Mouse (Mus musculus) c-Kit-positive CD71-negative TER-119-negative erythroid progenitor cells, embryonic 14.5 days (primary cell): Measurements from ENCODE around the gene Ccdc137.
"Not testable (repeated sequence)": the region's sequence is repeated elsewhere in the genome, so short reads cannot be mapped to it uniquely, and the experiment has no call there.

Experiments
- DNase-seq: peaks from one replicate; pipeline ENCODE4 v3.0.0-alpha.2; 2013; ENCODE audit warnings: low read depth

The Ccdc137 gene

GRCm38 (mm10) chr11:120457772-120458751 is at the start of gene Ccdc137, which contains the start of gene Oxld1:
TSS of gene Ccdc137 (plus strand) at chr11:120458115.
TSS of gene Oxld1 (minus strand) at chr11:120458068.
- peak; percentile 71 for DNase-seq

- DNase-seq = not testable (repeated sequence)
Measured at GRCm38 (mm10) chr11:120413621-120414020, 44.3 kb upstream of the Ccdc137 start.

- DNase-seq = no peak
Measured at GRCm38 (mm10) chr11:120417852-120418251, 40.1 kb upstream of the Ccdc137 start.

GRCm38 (mm10) chr11:120418592-120418991 is 39.3 kb upstream of the Ccdc137 start:
- no peak for DNase-seq

GRCm38 (mm10) chr11:120422651-120423568 is 35.0 kb upstream of the Ccdc137 start:
- DNase-seq = no peak

GRCm38 (mm10) chr11:120423569-120424295 is 34.2 kb upstream of the Ccdc137 start:
- DNase-seq = no peak

- DNase-seq = no peak
Measured at GRCm38 (mm10) chr11:120426727-120427126, 31.2 kb upstream of the Ccdc137 start.

GRCm38 (mm10) chr11:120437152-120437856 is 20.6 kb upstream of the Ccdc137 start, which contains the start of gene Nploc4:
TSS of gene Nploc4 (minus strand) at chr11:120437708.
- DNase-seq = peak; percentile 73

GRCm38 (mm10) chr11:120437857-120438385 is 20.0 kb upstream of the Ccdc137 start:
- DNase-seq = no peak

GRCm38 (mm10) chr11:120442344-120442743 is 15.6 kb upstream of the Ccdc137 start, which contains the start of gene Tspan10:
TSS of gene Tspan10 (plus strand) at chr11:120442644.
- no peak for DNase-seq

- DNase-seq = no peak
Measured at GRCm38 (mm10) chr11:120442765-120443280, 15.1 kb upstream of the Ccdc137 start.

- DNase-seq = no peak
Measured at GRCm38 (mm10) chr11:120444106-120444505, 13.8 kb upstream of the Ccdc137 start.

GRCm38 (mm10) chr11:120445475-120445874 is 12.4 kb upstream of the Ccdc137 start:
- DNase-seq = no peak

GRCm38 (mm10) chr11:120447179-120447578 is 10.7 kb upstream of the Ccdc137 start:
- DNase-seq = no peak

- DNase-seq = no peak
Measured at GRCm38 (mm10) chr11:120452246-120452645, 5.7 kb upstream of the Ccdc137 start.

- no peak for DNase-seq
Measured at GRCm38 (mm10) chr11:120453306-120453705, 4.6 kb upstream of the Ccdc137 start, which contains the start of gene Pde6g. TSS of gene Pde6g (minus strand) at chr11:120453500.

- no peak for DNase-seq
Measured at GRCm38 (mm10) chr11:120454965-120455364, 3.0 kb upstream of the Ccdc137 start.

- no peak for DNase-seq
Measured at GRCm38 (mm10) chr11:120455413-120455812, 2.5 kb upstream of the Ccdc137 start.

GRCm38 (mm10) chr11:120457370-120457769 is 545 bp upstream of the Ccdc137 start:
- no peak for DNase-seq
